Mouse (Mus musculus): ENCODE measurements around the gene Snd1. TPM values are rescaled to one million over a fixed set of nuclear protein-coding genes. Genes with fewer than 3 reads are reported as not detected.

Snd1 gene
- total RNA-seq, 2 experiments from 2014 or later, result 80.2 to 83.3 TPM

- no peak for DNase-seq (ENCODE audit: low spot score in 2 of 2)
Observed at GRCm38 (mm10) chr6:28629866-28630265, 154.9 kb downstream of the Snd1 start.

GRCm38 (mm10) chr6:28630926-28631325 is 156.0 kb downstream of the Snd1 start:
- no peak for DNase-seq (ENCODE audit: low spot score in 2 of 2)

GRCm38 (mm10) chr6:28633120-28633519 is 158.2 kb downstream of the Snd1 start:
- DNase-seq (ENCODE audit: low spot score in 2 of 2), result no peak

- no peak for DNase-seq (ENCODE audit: low spot score in 2 of 2)
Observed at GRCm38 (mm10) chr6:28633656-28634055, 158.7 kb downstream of the Snd1 start.

- no peak for DNase-seq (ENCODE audit: low spot score in 2 of 2)
Observed at GRCm38 (mm10) chr6:28635092-28635491, 160.2 kb downstream of the Snd1 start.

GRCm38 (mm10) chr6:28635531-28636348 is 160.8 kb downstream of the Snd1 start:
- no peak for DNase-seq (ENCODE audit: low spot score in 2 of 2)

- DNase-seq (ENCODE audit: low spot score in 2 of 2), result no peak
Observed at GRCm38 (mm10) chr6:28640088-28640487, 165.1 kb downstream of the Snd1 start.

- no peak for DNase-seq (ENCODE audit: low spot score in 2 of 2)
Observed at GRCm38 (mm10) chr6:28642909-28643308, 168.0 kb downstream of the Snd1 start.

GRCm38 (mm10) chr6:28645231-28645630 is 170.3 kb downstream of the Snd1 start:
- no peak for DNase-seq (ENCODE audit: low spot score in 2 of 2)

- DNase-seq (ENCODE audit: low spot score in 2 of 2), result no peak
Observed at GRCm38 (mm10) chr6:28656511-28656910, 181.6 kb downstream of the Snd1 start.

GRCm38 (mm10) chr6:28663004-28663403 is 188.1 kb downstream of the Snd1 start:
- DNase-seq (ENCODE audit: low spot score in 2 of 2), result no peak

- DNase-seq (ENCODE audit: low spot score in 2 of 2), result no peak
Observed at GRCm38 (mm10) chr6:28663670-28664069, 188.7 kb downstream of the Snd1 start.

GRCm38 (mm10) chr6:28664716-28665115 is 189.8 kb downstream of the Snd1 start:
- no peak for DNase-seq (ENCODE audit: low spot score in 2 of 2)

- no peak for DNase-seq (ENCODE audit: low spot score in 2 of 2)
Observed at GRCm38 (mm10) chr6:28667586-28667985, 192.6 kb downstream of the Snd1 start.

GRCm38 (mm10) chr6:28669251-28669650 is 194.3 kb downstream of the Snd1 start:
- DNase-seq (ENCODE audit: low spot score in 2 of 2), result no peak

- DNase-seq (ENCODE audit: low spot score in 2 of 2), result no peak
Observed at GRCm38 (mm10) chr6:28672388-28672787, 197.4 kb downstream of the Snd1 start.

GRCm38 (mm10) chr6:28674686-28675085 is 199.7 kb downstream of the Snd1 start:
- DNase-seq (ENCODE audit: low spot score in 2 of 2), result no peak

- no peak for DNase-seq (ENCODE audit: low spot score in 2 of 2)
Observed at GRCm38 (mm10) chr6:28678896-28679295, 204.0 kb downstream of the Snd1 start.

- DNase-seq (ENCODE audit: low spot score in 2 of 2), result no peak
Observed at GRCm38 (mm10) chr6:28680537-28680936, 205.6 kb downstream of the Snd1 start.

- no peak for DNase-seq (ENCODE audit: low spot score in 2 of 2)
Observed at GRCm38 (mm10) chr6:28681521-28682457, 206.8 kb downstream of the Snd1 start.

GRCm38 (mm10) chr6:28685052-28685451 is 210.1 kb downstream of the Snd1 start:
- no peak for DNase-seq (ENCODE audit: low spot score in 2 of 2)

- DNase-seq (ENCODE audit: low spot score in 2 of 2), result no peak
Observed at GRCm38 (mm10) chr6:28685745-28686144, 210.8 kb downstream of the Snd1 start.
